Mouse (Mus musculus) Muller cell, postnatal 12 days (primary cell): ENCODE results near the gene 2610507B11Rik.

Experiments used
- DNase-seq: peaks from one replicate; pipeline ENCODE4 v3.0.0-alpha.2; 2015; ENCODE audit errors: inconsistent ontology term

The 2610507B11Rik gene

DNA sequence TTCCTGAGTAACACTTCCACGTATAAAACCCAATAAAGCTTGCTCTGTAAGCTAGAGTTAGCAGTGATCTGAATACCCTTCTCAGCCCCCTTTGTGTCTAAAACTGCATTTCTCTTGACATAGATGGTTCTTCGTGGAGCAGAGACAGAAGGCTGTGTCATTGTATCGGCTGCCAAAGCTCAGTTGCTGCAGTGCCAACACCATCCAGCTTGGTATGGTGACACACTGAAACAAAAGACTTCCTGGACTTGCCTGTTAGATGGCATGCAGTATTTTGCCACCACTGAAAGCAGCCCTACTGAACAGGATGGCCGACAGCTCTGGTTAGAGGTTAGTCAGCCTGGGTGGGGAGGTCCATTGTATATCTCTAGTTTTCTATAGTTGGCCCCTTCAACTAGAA is 18.0 kb downstream of the 2610507B11Rik start:
- DNase-seq: peak; percentile 60

GRCm38 (mm10) chr11:78289146-78289763 is 27.7 kb downstream of the 2610507B11Rik start:
- no peak for DNase-seq

DNA sequence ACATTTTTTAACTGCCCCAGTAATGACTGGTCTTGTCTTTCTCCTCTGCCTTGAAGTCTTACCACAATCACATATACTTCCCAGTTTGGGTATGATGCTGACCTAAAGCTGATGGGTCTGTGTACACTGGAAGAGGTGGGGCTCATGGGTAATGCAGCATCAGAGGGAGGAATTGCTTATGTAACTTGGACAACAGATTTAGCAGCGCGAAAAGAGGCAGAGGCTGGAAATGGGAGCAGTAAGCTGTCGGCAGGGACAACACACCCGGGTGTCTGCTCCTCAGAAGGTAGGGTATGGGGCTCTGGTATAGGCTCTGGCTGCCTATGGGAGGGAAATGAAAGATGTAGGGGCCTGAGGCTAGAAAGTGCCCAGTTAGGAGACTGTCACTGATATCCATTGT is 29.1 kb downstream of the 2610507B11Rik start, which contains the start of gene BC030499:
BC030499 (plus strand) TSS at position 188 of the 400 bp plus-strand sequence.
- no peak for DNase-seq

DNA sequence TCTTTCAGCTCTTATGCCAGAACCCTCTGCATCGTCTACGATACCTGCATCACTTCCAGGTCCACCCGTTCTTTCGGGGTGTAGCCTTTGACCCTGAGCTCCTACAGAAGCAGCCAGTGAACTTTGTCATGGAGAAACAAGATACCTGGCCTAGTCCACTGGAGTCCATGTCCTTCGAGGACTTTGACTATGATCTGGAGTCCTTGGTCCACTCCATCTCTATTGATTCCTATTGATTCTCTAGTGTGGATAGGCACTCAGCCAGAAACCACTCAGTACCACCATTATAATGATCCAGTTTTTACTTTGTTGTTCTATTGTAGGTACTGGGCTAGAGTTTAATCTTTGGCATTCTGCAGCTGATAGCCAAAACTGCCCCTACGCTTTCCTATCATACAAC is 33.0 kb downstream of the 2610507B11Rik start:
- DNase-seq: no peak

DNA sequence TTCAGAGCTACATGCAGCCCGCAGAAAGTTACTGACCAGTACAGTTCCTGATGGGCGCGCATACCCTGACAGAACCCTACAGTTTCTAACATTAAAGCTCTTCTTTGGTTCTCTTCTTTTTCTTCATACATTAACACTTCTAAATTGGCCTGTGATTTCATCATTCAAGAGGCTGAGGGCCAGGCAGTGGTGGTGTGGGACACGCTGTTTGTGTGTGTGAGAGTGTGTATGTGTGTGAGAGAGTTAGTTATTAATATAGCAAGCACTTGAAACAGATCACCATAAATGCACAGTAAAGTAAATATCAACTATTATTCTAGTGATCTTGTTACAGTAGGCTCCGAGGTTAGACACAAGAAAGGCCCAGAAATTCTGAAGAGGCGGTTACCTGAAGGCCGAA is 39.4 kb downstream of the 2610507B11Rik start:
- no peak for DNase-seq

DNA sequence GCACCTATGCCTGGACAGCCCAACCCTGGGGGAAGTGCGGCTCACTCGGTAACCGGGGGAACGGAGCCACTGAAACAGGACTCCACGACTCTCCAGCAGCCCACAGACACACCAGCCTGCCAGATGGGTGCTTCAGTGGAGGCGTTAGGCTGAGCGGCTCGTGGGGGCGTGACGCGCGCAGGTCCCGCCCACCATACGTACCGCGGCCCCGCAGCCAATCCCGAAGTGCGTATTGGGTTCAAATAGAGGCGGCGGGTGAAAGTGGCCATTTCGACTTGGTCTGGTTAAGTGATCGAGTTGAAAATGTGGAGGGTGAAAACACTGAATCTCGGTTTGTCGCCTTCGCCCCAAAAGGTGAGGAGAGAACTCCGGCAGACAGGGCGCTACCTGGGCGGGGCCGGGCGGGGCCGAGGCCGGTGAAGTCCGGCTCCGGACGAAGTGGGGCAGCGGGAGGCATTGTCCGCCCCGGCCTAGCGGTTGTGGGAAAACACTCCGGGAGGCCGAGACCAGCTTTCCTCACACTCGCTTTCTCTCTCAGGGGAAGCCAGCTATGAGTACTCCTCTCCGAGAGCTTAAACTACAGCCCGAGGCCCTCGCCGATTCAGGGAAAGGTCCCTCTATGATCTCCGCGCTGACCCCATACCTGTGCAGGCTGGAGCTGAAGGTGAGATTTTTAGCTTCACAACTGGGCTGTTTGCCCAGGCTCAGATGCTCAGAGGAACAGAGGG is 40.0 kb downstream of the 2610507B11Rik start, which contains the start of gene Spag5:
Spag5 (plus strand) TSS at position 173 of the 728 bp plus-strand sequence.
- DNase-seq: peak; percentile 94

DNA sequence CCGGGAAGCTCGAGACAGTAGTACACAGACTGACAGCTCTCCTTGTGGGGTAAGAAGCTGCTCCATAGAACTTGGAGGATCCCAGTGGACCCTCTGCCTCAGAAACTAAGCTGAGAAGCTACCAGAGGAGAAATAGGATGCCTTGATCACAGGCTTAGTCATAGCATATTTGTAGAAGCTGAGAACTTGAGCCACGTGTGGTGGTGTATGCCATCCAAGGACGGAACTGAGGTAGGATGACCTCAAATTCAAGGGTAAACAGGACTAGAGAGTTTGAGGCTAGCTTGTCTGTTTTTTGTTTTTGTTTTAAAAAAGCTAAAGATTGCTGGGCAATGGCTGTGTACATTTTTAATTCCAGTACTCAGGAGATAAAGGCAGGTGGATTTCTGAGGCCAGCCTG is 43.7 kb downstream of the 2610507B11Rik start:
- no peak for DNase-seq

DNA sequence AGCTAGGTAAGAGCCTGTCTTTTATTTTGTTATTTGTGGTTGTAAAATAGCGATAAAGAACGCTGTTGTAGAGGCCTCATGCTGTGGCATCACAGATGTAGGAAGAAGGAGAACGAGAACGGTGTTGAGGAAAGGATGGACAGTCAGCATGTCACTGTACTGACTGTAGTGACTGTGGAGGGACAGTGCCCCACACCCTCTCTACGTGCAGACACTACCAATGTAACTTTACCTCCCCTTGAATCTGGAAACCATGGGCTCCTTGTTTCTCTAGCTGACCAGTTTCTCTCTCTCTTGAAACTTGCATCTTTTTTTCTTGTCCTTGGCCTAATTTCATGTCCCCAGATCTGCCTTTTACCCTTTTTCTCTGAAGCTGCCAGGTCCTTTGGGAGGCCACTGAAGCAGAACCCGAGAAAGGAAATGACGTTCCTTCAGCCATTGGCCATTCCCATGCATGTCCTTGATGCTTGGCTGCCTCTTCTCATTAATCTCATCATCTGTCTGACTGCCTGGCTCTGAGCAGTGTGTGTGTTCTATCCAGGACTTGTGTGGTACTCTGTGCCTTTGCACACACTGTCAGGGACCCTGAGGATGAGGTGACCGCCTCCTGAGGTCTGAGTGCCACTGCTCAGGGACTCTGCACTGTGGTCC is 49.4 kb downstream of the 2610507B11Rik start:
- no peak for DNase-seq

DNA sequence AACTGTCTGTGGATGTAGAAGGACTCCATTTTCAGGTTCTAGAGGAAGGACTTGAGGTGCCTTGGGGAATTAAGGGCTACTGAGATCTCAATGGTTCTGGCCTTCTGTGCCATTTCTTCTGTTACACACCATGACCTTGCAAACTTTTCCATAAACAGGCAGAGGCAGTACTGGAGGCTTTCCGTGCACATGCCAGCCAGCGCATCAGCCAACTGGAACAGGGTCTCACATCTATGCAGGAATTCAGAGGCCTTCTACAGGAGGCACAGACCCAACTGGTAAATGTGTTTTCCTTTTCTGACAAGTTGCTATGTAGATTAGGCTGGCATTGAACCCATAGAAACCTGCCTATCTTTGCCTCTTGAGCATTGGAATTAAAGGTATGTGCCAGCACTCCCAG is 52.1 kb downstream of the 2610507B11Rik start:
- no peak for DNase-seq

DNA sequence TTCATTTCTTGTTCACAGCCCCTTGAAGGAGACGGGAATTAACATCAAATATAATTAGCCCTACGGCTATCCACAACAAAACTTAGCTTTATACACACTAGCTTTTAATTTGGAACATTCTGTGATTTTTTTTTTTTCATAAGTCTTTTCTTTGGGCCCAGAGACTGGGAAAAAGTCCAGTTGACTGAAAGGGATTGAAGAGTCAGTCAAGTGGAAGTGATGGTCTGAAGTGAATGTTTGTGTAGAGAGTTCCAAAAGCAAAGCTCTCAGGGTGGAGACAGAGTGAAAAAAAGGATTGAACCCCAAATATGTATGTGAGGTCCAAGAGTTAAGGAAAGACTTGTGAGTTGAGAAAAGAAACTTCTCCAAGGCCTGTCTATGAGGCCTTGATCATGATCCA is 56.9 kb downstream of the 2610507B11Rik start:
- DNase-seq: no peak

DNA sequence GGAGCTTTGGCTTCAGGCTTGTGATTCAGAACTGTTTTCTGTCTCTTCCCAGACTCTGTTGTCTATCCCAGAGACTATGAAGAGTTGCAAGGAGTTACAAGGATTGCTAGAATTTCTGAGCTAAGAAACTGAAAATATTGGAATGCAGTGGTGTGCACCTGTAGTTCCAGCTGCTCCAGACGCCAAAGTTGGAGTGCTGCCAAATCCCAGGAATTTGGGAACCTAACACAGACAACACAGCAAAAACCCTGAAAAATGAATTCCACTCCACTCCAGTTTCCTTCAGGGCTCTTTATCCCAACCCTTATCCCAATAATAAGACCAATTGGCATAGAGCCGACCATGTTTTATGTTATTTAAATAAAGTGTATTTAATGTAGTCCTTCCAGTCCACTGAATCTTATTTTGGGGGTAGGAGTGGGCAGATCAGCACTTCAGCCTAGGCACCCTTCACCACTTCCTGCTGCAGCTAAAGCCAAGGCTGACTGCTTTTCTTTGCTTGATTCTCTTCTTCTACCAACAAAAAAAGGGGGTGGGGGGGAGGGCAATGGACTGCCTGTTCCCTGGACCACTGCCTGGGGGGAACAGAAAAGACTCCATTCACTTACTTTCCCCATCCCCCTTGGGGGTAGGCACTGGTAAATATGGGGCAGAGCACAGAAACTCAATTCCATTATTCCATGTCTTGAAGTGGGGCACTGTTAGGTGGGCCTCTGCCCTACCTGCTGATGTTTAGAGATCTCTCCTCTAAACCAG is 60.7 kb downstream of the 2610507B11Rik start:
- no peak for DNase-seq

DNA sequence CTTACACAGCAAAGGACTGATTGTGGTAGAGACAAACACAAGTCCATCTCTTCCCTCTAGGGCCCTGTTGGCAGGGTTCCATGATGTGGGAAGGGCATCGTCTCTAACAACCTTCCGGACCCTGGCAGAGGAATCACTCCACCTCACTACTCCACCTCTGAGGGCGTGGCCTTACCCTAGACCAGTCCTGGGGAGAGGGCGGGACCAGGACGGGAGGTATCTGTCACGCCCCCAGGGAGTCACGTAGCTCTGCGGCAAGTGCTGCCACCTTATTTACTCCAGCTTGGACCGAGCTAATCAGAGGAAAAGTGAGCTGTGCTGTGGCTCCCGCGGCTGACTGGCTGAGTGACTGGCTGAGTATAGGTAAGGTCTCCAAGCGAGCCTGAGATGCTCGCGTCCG is 61.3 kb downstream of the 2610507B11Rik start, which contains the start of gene Aldoc:
Aldoc (plus strand) TSS at position 109 of the 400 bp plus-strand sequence.
- DNase-seq: peak; percentile 84

GRCm38 (mm10) chr11:78324000-78324785 is 62.6 kb downstream of the 2610507B11Rik start:
- DNase-seq: peak; percentile 62

DNA sequence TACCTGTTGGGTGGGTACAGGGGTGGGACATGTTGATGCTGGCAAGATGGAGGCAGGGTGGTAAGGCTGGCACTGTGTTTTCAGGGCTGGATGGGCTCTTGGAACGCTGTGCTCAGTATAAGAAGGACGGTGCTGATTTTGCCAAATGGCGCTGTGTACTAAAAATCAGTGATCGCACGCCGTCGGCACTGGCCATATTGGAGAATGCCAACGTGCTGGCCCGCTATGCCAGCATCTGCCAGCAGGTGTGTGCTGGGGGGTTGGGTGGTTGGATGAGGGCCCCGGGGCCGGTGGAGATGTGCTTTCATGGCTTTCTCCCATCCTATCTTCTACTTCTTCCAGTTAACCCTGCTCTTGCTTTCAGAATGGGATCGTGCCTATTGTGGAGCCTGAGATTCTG is 63.4 kb downstream of the 2610507B11Rik start:
- DNase-seq: no peak

DNA sequence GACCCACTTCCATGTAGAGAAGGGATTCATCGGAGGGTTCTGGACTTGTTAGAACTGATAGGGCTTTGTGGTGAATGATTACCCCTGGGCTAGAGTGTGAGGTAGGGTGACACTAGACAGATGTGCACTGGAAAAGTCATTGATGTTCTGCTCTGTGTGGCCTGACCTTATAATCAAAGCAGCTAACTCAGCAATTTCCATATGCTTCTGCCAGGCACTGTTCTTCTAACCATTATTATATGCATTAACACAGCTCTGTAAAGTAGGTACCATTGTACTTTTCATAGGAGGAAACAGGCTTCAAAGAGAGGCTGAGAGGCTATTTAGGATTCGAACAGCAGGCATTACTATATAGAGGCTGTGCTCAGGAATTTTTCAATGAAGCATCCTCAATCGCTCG is 65.7 kb downstream of the 2610507B11Rik start:
- no peak for DNase-seq

GRCm38 (mm10) chr11:78327634-78328511 is 66.3 kb downstream of the 2610507B11Rik start, which contains the start of gene Pigs:
TSS of gene Pigs (plus strand) at chr11:78328415.
- DNase-seq: peak; percentile 97

GRCm38 (mm10) chr11:78328512-78329056 is 67.0 kb downstream of the 2610507B11Rik start:
- DNase-seq: no peak

DNA sequence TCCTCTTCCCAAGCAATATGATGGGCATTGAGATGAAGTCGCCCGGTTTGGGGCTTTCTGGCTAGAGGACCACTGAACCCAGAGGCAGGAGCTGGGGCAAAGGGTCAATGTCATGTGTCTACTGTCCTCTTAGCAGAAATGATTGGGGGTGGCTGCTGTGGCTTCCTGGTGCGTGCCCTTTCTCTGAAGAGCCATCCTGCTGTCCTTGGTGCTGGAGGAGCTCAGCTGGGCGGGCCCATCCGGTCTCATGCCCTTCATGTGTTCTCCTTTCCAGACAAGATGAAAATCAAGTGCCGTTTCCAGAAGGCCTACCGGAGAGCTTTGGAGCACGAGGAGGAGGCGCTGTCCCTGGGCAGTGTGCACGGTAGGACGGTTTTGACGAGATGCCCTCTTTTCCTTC is 71.1 kb downstream of the 2610507B11Rik start:
- no peak for DNase-seq

DNA sequence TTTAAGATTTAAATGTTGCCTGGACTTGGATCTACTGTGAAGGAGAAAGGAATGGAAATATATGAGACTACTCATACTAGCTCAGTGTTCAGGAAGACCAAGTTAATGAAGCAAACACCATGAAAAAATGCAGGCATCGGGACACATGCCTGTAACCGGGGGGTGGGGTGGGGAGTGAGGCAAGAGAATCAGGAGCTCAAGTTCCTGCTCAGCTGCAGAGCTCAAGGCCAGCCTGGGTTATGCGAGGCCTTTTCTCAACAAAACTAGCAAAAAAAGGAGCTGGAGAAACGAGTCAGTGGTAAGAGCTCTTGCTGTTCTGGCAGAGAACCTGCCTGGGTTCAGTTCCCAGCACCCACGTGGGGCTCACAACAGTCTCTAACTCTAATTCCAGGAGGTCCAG is 72.4 kb downstream of the 2610507B11Rik start:
- no peak for DNase-seq

- DNase-seq: no peak
These were observed 75.5 kb downstream of the 2610507B11Rik start for GRCm38 (mm10) chr11:78337040-78337439.
